Mouse (Mus musculus): ENCODE measurements around the gene Gm4131. TPM values are rescaled to one million over a fixed set of nuclear protein-coding genes. Genes with fewer than 3 reads are reported as not detected.

Gm4131 gene
- polyA plus RNA-seq, 1 experiment = not detected

DNA sequence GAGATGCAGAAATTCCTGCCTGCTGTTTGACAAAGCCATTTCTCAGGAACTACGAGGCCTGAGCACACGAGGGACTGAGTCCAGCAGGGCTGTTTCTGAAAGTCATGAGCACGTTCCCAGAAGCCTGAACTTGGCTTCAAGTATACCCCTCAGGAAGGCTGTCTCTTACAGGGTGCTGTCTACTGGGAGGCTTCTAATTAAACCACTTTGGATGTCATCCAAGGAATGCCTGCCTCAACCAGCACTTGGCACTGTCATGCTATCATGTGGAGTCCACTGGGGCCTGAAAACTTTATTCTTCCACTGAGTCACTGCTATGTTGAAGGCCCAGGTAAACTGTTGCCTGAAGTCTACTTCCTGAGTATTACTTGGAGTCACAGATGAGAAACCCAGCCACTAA lies 112.6 kb downstream of the Gm4131 start:
- Histone ChIP-seq H3K4me3 (ENCODE audit: insufficient read depth, poor library complexity, severe bottlenecking) (no peak overlapping the region), H3K79me3 (ENCODE audit: low read depth) (no peaks in the 10 kb centered on the region), H3K79me2 (ENCODE audit: control insufficient read depth, insufficient read depth) (no peaks in the 10 kb centered on the region), H3ac (ENCODE audit: control insufficient read depth, insufficient read length, low read depth) (no peak overlapping the region), H3K27me3 (ENCODE audit: control insufficient read depth, insufficient read depth, insufficient read length) (peaks cover 21% of the 10 kb centered on the region), H3K36me3 (ENCODE audit: control insufficient read depth, insufficient read depth) (no peaks in the 10 kb centered on the region)
- no peak for TF ChIP-seq MYOG (IDR thresholded peaks at IDR 0.05; ENCODE audit: control insufficient read depth, extremely low read depth, insufficient read length)
- TF ChIP-seq FOSL1 (IDR thresholded peaks at IDR 0.05; ENCODE audit: insufficient read depth, low read length, poor library complexity, severe bottlenecking) = no peak
- TF ChIP-seq MYOD1 (IDR thresholded peaks at IDR 0.05; ENCODE audit: control insufficient read depth, insufficient read length, low read depth) = no peak
- no peak for TF ChIP-seq CEBPB (IDR thresholded peaks at IDR 0.05; ENCODE audit: low read depth)
- TF ChIP-seq CTCF (IDR thresholded peaks at IDR 0.05; ENCODE audit: control insufficient read depth, insufficient read depth, insufficient read length) = no peak
- no peak for TF ChIP-seq MAX (IDR thresholded peaks at IDR 0.05)
- no peak for TF ChIP-seq USF1 (IDR thresholded peaks at IDR 0.05; ENCODE audit: low read depth)

DNA sequence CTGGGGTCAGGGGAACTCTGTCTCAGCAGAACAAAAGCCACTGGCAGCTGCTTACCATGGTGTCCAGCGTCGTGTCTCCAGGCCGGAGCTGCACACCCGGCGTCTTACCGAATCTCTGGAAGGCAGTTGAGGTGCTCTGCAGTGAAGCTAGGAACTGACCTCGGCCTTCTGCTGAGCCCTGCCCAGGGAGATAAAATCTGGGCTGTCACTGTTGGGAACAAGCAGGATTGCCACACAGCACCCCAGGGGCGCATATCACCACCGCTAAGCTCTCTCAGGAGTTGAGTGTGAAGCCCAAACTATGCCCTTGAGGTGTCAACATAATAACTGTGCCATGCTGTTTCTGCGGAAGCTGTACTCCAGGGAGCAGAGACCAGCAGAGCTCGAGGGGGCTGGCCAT lies 113.4 kb downstream of the Gm4131 start:
- Histone ChIP-seq H3K79me2 (ENCODE audit: control insufficient read depth, insufficient read depth) (no peaks in the 10 kb centered on the region), H3K27me3 (ENCODE audit: control insufficient read depth, insufficient read depth, insufficient read length) (peaks cover 21% of the 10 kb centered on the region), H3K79me3 (ENCODE audit: low read depth) (no peaks in the 10 kb centered on the region), H3K4me3 (ENCODE audit: insufficient read depth, poor library complexity, severe bottlenecking) (no peak overlapping the region), H3ac (ENCODE audit: control insufficient read depth, insufficient read length, low read depth) (no peak overlapping the region), H3K36me3 (ENCODE audit: control insufficient read depth, insufficient read depth) (no peaks in the 10 kb centered on the region)
- no peak for TF ChIP-seq MAX (IDR thresholded peaks at IDR 0.05)

DNA sequence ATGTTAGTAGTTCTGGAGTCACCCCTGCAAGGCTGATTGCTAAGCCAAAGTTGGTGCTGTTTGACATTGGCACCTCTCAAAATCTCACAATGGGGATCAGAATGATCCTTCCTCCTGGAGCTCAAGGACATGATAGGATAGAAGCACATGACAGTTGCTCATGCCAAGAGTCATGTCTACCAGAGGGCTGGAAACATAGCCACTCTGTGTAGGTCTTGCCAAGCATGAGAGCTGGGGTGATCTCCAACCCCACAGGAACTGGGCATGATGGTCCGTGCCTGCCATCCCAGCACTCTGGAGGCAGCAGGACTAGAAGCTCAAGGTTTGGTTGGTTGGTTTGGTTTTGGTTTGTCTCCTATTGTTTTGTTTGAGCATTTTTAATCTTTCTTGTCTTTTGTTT lies 116.0 kb downstream of the Gm4131 start:
- Histone ChIP-seq H3K79me2 (ENCODE audit: control insufficient read depth, insufficient read depth) (no peaks in the 10 kb centered on the region), H3K79me3 (ENCODE audit: low read depth) (no peaks in the 10 kb centered on the region), H3K4me3 (ENCODE audit: insufficient read depth, poor library complexity, severe bottlenecking) (no peak overlapping the region), H3K27me3 (ENCODE audit: control insufficient read depth, insufficient read depth, insufficient read length) (peaks cover 16% of the 10 kb centered on the region), H3K36me3 (ENCODE audit: control insufficient read depth, insufficient read depth) (no peaks in the 10 kb centered on the region), H3ac (ENCODE audit: control insufficient read depth, insufficient read length, low read depth) (no peak overlapping the region)
- no peak for TF ChIP-seq MYOG (IDR thresholded peaks at IDR 0.05; ENCODE audit: control insufficient read depth, extremely low read depth, insufficient read length)
- TF ChIP-seq FOSL1 (IDR thresholded peaks at IDR 0.05; ENCODE audit: insufficient read depth, low read length, poor library complexity, severe bottlenecking) = no peak

DNA sequence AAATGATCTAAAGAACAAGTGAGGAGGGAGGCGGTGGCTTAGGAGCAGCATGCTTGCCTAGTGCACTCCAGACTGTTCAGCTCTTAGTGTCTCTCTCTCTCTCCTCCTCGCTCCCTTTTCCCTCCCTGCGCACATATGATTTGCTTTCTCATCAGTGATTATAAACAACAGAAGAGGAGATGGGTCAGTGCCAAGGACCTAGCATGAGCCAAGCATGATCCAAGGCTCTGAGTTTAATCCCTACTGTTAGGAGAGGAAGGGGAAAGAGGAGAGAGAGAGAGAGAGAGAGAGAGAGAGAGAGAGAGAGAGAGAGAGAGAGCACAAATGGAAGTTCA lies 119.5 kb downstream of the Gm4131 start:
- H3K79me3 ChIP-seq (ENCODE audit: low read depth) = no peaks in the 10 kb centered on the region
- no peak for TF ChIP-seq MAX (IDR thresholded peaks at IDR 0.05)
- TF ChIP-seq FOSL1 (IDR thresholded peaks at IDR 0.05; ENCODE audit: insufficient read depth, low read length, poor library complexity, severe bottlenecking) = no peak
- TF ChIP-seq MYOG (IDR thresholded peaks at IDR 0.05; ENCODE audit: control insufficient read depth, extremely low read depth, insufficient read length) = no peak
- no peak for TF ChIP-seq MYOD1 (IDR thresholded peaks at IDR 0.05; ENCODE audit: control insufficient read depth, insufficient read length, low read depth)
- no peak for TF ChIP-seq CEBPB (IDR thresholded peaks at IDR 0.05; ENCODE audit: low read depth)
- TF ChIP-seq USF1 (IDR thresholded peaks at IDR 0.05; ENCODE audit: low read depth) = no peak
- TF ChIP-seq CTCF (IDR thresholded peaks at IDR 0.05; ENCODE audit: control insufficient read depth, insufficient read depth, insufficient read length) = no peak
- no peak overlapping the region for H3ac ChIP-seq (ENCODE audit: control insufficient read depth, insufficient read length, low read depth)
- no peaks in the 10 kb centered on the region for H3K36me3 ChIP-seq (ENCODE audit: control insufficient read depth, insufficient read depth)
- H3K79me2 ChIP-seq (ENCODE audit: control insufficient read depth, insufficient read depth) = no peaks in the 10 kb centered on the region
- no peak overlapping the region for H3K4me3 ChIP-seq (ENCODE audit: insufficient read depth, poor library complexity, severe bottlenecking)
- H3K27me3 ChIP-seq (ENCODE audit: control insufficient read depth, insufficient read depth, insufficient read length) = peaks cover 6% of the 10 kb centered on the region

DNA sequence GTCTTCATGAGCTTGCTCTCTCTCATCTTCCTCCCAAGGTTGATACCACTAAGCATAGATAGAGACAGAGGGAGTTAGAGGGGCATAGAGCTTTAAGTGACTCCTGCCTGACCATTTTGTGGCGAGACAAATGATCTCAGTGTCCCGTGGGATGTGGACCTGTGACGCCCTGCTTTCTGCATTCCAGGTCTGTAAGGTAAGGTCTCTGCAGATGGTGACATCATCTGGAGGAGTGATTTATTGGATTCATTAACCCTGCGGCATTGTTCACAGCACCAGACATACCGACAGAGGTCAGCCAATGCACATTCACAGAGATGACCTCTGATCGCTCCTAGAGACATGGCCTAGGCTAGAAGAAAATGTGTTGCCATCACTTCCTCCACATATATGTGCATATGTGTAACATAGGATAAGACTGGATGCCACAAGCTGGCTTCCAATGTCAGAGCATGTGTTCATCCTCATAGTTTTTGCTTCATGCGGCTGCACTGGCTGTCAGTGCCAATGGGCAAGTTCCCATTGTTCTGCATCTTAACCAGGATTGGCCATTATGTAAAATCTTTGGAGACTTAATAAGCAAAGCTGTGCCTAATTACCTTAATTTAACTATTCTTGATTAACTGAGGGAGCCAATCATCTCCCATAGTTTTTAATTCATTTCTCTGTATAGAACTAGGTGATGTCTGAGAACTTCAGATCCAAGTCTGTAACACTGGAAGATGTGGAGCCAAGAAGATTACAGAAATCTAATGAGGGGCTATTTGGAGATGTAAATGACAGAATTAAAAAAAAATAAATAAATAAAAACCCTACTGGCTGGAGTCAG lies 120.1 kb downstream of the Gm4131 start:
- no peaks in the 10 kb centered on the region for H3K79me3 ChIP-seq (ENCODE audit: low read depth)
- H3K4me3 ChIP-seq (ENCODE audit: insufficient read depth, poor library complexity, severe bottlenecking) = no peak overlapping the region
- H3K79me2 ChIP-seq (ENCODE audit: control insufficient read depth, insufficient read depth) = no peaks in the 10 kb centered on the region
- H3K36me3 ChIP-seq (ENCODE audit: control insufficient read depth, insufficient read depth) = no peaks in the 10 kb centered on the region
- H3ac ChIP-seq (ENCODE audit: control insufficient read depth, insufficient read length, low read depth) = no peak overlapping the region
- TF ChIP-seq MYOG (IDR thresholded peaks at IDR 0.05; ENCODE audit: control insufficient read depth, extremely low read depth, insufficient read length) (no peak), CTCF (IDR thresholded peaks at IDR 0.05; ENCODE audit: control insufficient read depth, insufficient read depth, insufficient read length) (no peak), USF1 (IDR thresholded peaks at IDR 0.05; ENCODE audit: low read depth) (no peak), FOSL1 (IDR thresholded peaks at IDR 0.05; ENCODE audit: insufficient read depth, low read length, poor library complexity, severe bottlenecking) (no peak), MYOD1 (IDR thresholded peaks at IDR 0.05; ENCODE audit: control insufficient read depth, insufficient read length, low read depth) (no peak), MAX (IDR thresholded peaks at IDR 0.05) (no peak), CEBPB (IDR thresholded peaks at IDR 0.05; ENCODE audit: low read depth) (no peak)
- peaks cover 8% of the 10 kb centered on the region for H3K27me3 ChIP-seq (ENCODE audit: control insufficient read depth, insufficient read depth, insufficient read length)

DNA sequence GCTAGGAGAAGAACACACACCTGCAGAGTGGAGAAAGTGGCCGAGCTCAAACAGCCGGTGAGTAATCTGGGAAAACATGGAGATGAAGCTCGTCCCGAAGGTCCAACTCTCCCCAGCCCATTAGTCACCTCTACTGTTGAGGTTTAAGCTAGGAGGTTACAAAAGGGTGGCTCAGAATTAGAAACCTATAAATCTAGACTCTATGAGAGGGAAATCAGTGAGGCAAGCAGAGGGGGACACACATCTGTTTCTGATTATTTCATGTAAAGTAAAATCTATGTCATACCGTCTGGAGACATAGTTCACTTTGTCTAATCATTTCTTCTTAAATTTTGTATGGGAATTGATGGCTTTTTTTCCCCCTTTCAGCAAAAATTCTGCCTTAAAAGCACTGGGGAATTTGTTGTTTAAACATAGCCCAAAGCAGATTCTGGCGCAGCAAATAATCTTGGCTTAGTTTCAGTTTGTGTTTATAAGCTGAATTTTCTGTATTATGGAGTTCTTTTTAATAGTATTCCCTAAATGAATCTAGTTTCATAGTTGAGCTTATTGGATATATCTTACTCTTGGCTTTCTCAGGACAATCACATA lies 122.8 kb downstream of the Gm4131 start:
- Histone ChIP-seq H3K79me2 (ENCODE audit: control insufficient read depth, insufficient read depth) (no peaks in the 10 kb centered on the region), H3K4me3 (ENCODE audit: insufficient read depth, poor library complexity, severe bottlenecking) (no peak overlapping the region), H3K36me3 (ENCODE audit: control insufficient read depth, insufficient read depth) (no peaks in the 10 kb centered on the region), H3ac (ENCODE audit: control insufficient read depth, insufficient read length, low read depth) (no peak overlapping the region), H3K27me3 (ENCODE audit: control insufficient read depth, insufficient read depth, insufficient read length) (peaks cover 3% of the 10 kb centered on the region), H3K79me3 (ENCODE audit: low read depth) (no peaks in the 10 kb centered on the region)
- TF ChIP-seq MYOG (IDR thresholded peaks at IDR 0.05; ENCODE audit: control insufficient read depth, extremely low read depth, insufficient read length) = no peak
- TF ChIP-seq CTCF (IDR thresholded peaks at IDR 0.05; ENCODE audit: control insufficient read depth, insufficient read depth, insufficient read length) = no peak
- TF ChIP-seq CEBPB (IDR thresholded peaks at IDR 0.05; ENCODE audit: low read depth) = no peak
- TF ChIP-seq MYOD1 (IDR thresholded peaks at IDR 0.05; ENCODE audit: control insufficient read depth, insufficient read length, low read depth) = no peak
- TF ChIP-seq USF1 (IDR thresholded peaks at IDR 0.05; ENCODE audit: low read depth) = no peak
- TF ChIP-seq FOSL1 (IDR thresholded peaks at IDR 0.05; ENCODE audit: insufficient read depth, low read length, poor library complexity, severe bottlenecking) = no peak
- TF ChIP-seq MAX (IDR thresholded peaks at IDR 0.05) = no peak
